In the genomic region with DNA sequence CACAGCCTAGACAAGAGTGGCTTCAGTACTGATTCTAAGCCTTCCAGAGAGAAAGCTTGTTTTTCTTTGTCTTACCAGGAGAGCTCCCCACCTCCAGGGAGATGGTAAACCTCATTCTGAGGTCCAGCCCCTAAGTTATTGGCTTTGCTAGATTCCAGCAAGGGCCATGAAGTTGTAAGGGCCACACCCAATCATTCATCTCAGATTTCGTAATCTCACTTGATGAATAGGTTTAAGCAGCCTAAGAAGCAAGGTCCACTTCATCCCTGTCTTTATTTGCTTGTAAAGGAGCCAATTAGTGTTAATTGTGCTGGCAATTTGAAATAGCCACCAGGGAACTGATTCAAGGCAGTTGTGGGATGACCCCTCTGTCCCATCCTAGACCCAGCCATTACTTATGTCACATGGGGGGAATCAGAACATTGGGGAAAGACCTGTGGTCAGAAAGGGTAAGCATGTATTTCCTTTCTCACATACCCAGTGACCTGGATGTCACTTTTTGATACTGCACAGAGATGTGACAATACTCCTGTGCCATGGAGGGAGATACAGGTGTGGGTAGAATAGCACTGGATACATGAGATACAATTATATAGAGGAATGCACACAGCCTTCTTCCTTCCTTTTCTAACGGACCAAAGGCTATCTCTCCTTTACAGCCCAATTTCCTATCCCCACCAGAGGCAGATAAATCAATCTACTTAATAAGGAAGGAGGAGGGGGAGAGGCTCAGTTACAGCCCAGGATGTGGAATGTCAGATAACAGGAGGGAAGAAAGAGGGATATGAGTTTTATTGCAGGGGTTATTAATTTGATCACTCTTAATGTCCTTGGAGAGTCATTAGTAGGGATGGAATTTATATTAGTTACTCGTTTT, we compare ENCODE assay signal across 9 mouse cellular contexts. TPM values are rescaled to one million over a fixed set of nuclear protein-coding genes. Genes with fewer than 3 reads are reported as not detected.
DNase-seq lines count a peak whose midpoint lies in the region; ATAC-seq and TF ChIP-seq lines count a peak whose summit lies in the region.
"Had no signal": no experiment of that assay in that cellular context is flagged by ENCODE, and none has a peak within 500 bp of the region (broad histone marks: within the 10 kb centered on the region; RNA-seq: fewer than 3 reads in every experiment).

No protein-coding gene starts in this region.

- ATAC-seq in lung, embryonic 15.5 days (ENCODE audit: borderline replicate concordance, extremely low read depth, low FRiP score, low TSS enrichment) = no peak
- no peak for ATAC-seq in embryonic facial prominence, embryonic 13.5 days (ENCODE audit: insufficient number of reproducible peaks, insufficient read depth, low FRiP score, low TSS enrichment, low read depth)
- ATAC-seq in intestine, embryonic 14.5 days (replicated peaks; ENCODE audit: low FRiP score, low TSS enrichment, low read depth) = no peak

- no peak overlapping the region for H3ac ChIP-seq in myocyte (ENCODE audit: control insufficient read depth, insufficient read length)

- H3K36me3 ChIP-seq in lung, embryonic 15.5 days = no peaks in the 10 kb centered on the region
- no peaks in the 10 kb centered on the region for H3K36me3 ChIP-seq in embryonic facial prominence, embryonic 13.5 days
- H3K36me3 ChIP-seq in intestine, embryonic 14.5 days (ENCODE audit: control insufficient read depth, insufficient read depth, low read length) = no peaks in the 10 kb centered on the region
- H3K36me3 ChIP-seq in myocyte (ENCODE audit: control insufficient read depth, insufficient read depth) = no peaks in the 10 kb centered on the region

- peak overlapping the region; percentile 71 for H3K4me2 ChIP-seq in lung, embryonic 15.5 days
- peak overlapping the region; percentile 75; the same call in 1 of the 2 replicates for H3K4me2 ChIP-seq in embryonic facial prominence, embryonic 13.5 days
- H3K4me2 ChIP-seq in intestine, embryonic 14.5 days (ENCODE audit: low read length) = peak overlapping the region; percentile 96; the same call in 1 of the 2 replicates
- peak overlapping the region; percentile 78 for H3K4me2 ChIP-seq in myocyte (ENCODE audit: low read depth)

- WGBS in lung, embryonic 15.5 days = 43% methylated on average over 3 of the region's 3 CpGs
- WGBS in embryonic facial prominence, embryonic 13.5 days = 53% methylated on average over 3 of the region's 3 CpGs
- WGBS in intestine, embryonic 14.5 days = 30% methylated on average over 3 of the region's 3 CpGs

- no peak for TF ChIP-seq POLR2A in myocyte (IDR thresholded peaks at IDR 0.05; ENCODE audit: insufficient read length, low read depth)

- no peaks in the 10 kb centered on the region for H3K27me3 ChIP-seq in lung, embryonic 15.5 days
- H3K27me3 ChIP-seq in embryonic facial prominence, embryonic 13.5 days = no peaks in the 10 kb centered on the region
- no peaks in the 10 kb centered on the region for H3K27me3 ChIP-seq in intestine, embryonic 14.5 days (replicated peaks; ENCODE audit: control insufficient read depth, insufficient read depth, low read length)
- no peaks in the 10 kb centered on the region for H3K27me3 ChIP-seq in myocyte (ENCODE audit: control insufficient read depth, insufficient read depth, insufficient read length)

- peaks cover 43% of the 10 kb centered on the region for H3K4me1 ChIP-seq in lung, embryonic 15.5 days
- peaks cover 33% of the 10 kb centered on the region for H3K4me1 ChIP-seq in embryonic facial prominence, embryonic 13.5 days
- peaks cover 33% of the 10 kb centered on the region for H3K4me1 ChIP-seq in intestine, embryonic 14.5 days (replicated peaks; ENCODE audit: control insufficient read depth, insufficient read depth, low read length)

- H3K4me3 ChIP-seq in lung, embryonic 15.5 days = no peak overlapping the region
- H3K4me3 ChIP-seq in embryonic facial prominence, embryonic 13.5 days = no peak overlapping the region
- H3K4me3 ChIP-seq in intestine, embryonic 14.5 days (ENCODE audit: low read depth, low read length) = peak overlapping the region; percentile 97; the same call in 1 of the 2 replicates
- H3K4me3 ChIP-seq in myocyte = peak overlapping the region; percentile 44

- H3K9me3 ChIP-seq in lung, embryonic 15.5 days = no peaks in the 10 kb centered on the region
- no peaks in the 10 kb centered on the region for H3K9me3 ChIP-seq in embryonic facial prominence, embryonic 13.5 days
- no peaks in the 10 kb centered on the region for H3K9me3 ChIP-seq in intestine, embryonic 14.5 days (ENCODE audit: control insufficient read depth, low read length)

- H3K27ac ChIP-seq in lung, embryonic 15.5 days = no peak overlapping the region
- no peak overlapping the region for H3K27ac ChIP-seq in embryonic facial prominence, embryonic 13.5 days
- H3K27ac ChIP-seq in intestine, embryonic 14.5 days (ENCODE audit: low read depth) = no peak overlapping the region

- DNase-seq in lung, postnatal 14 days = no peak
- DNase-seq in intestine, embryonic 14.5 days (ENCODE audit: low spot score) = no peak
- no peak for DNase-seq in cerebellum, postnatal 4 days (ENCODE audit: low spot score in 2 of 2)
- no peak for DNase-seq in layer of hippocampus, adult 11-12 months (ENCODE audit: low spot score)
- no peak for DNase-seq in spleen, postnatal 14 days (ENCODE audit: low spot score in 2 of 2)
- DNase-seq: gastrocnemius, postnatal 36 days had no signal

- H3K9ac ChIP-seq in lung, embryonic 15.5 days = no peak overlapping the region
- H3K9ac ChIP-seq in embryonic facial prominence, embryonic 13.5 days = no peak overlapping the region
- no peak overlapping the region for H3K9ac ChIP-seq in intestine, embryonic 14.5 days (ENCODE audit: low read length)

- H3K79me2 ChIP-seq in myocyte (ENCODE audit: control insufficient read depth, insufficient read depth) = peaks cover 22% of the 10 kb centered on the region

TF ChIP-seq in myocyte, 11 proteins besides CTCF, POLR2A, EP300 and RAD21:
- TF ChIP-seq CEBPB (IDR thresholded peaks at IDR 0.05; ENCODE audit: insufficient read depth, poor library complexity, severe bottlenecking) (0 out of 2 replicates have a peak, but pooled peaks have one; percentile 41), MAX (IDR thresholded peaks at IDR 0.05; ENCODE audit: low read depth) (no peak)

RNA-seq across cellular contexts. Expression of a gene that starts 1.2 kb away (rescaled TPM):
- polyA plus RNA-seq in lung, embryonic 15.5 days (2015; fragmentation: Nextera tagmentation; extraction: Ambion mirVana) = 174 and 175 TPM in 2 replicates
- polyA plus RNA-seq in embryonic facial prominence, embryonic 13.5 days (2015; fragmentation: Nextera tagmentation; extraction: Ambion mirVana) = 180 and 206 TPM in 2 replicates
- polyA plus RNA-seq in intestine, embryonic 14.5 days (2014; fragmentation: Nextera tagmentation; extraction: Ambion mirVana) = 156 and 172 TPM in 2 replicates
- 86.8 TPM for polyA plus RNA-seq in myocyte (2012; fragmentation: generic; extraction: Trizol)

RNA-seq across cellular contexts. Expression of a gene that starts 1.3 kb away (rescaled TPM):
- polyA plus RNA-seq in lung, embryonic 15.5 days (2015; fragmentation: Nextera tagmentation; extraction: Ambion mirVana) = 12.8 TPM in 2 replicates
- 7.4 and 9.3 TPM in 2 replicates for polyA plus RNA-seq in embryonic facial prominence, embryonic 13.5 days (2015; fragmentation: Nextera tagmentation; extraction: Ambion mirVana)
- polyA plus RNA-seq in intestine, embryonic 14.5 days (2014; fragmentation: Nextera tagmentation; extraction: Ambion mirVana) = 7.5 and 9.6 TPM in 2 replicates
- polyA plus RNA-seq in myocyte (2012; fragmentation: generic; extraction: Trizol) = 29.4 TPM

RNA-seq across cellular contexts. Expression of a gene that starts 56.3 kb away (rescaled TPM):
- polyA plus RNA-seq in lung, embryonic 15.5 days (2015; fragmentation: Nextera tagmentation; extraction: Ambion mirVana) = 31.6 and 36.9 TPM in 2 replicates
- 42.0 and 46.0 TPM in 2 replicates for polyA plus RNA-seq in embryonic facial prominence, embryonic 13.5 days (2015; fragmentation: Nextera tagmentation; extraction: Ambion mirVana)
- 37.9 and 41.2 TPM in 2 replicates for polyA plus RNA-seq in intestine, embryonic 14.5 days (2014; fragmentation: Nextera tagmentation; extraction: Ambion mirVana)
- 59.9 TPM for polyA plus RNA-seq in myocyte (2012; fragmentation: generic; extraction: Trizol)

Comparison
In these comparisons a context has a peak if more than half of its experiments do, and no peak if none do; other contexts are left out.
1. H3K4me3 ChIP-seq: peak in intestine, embryonic 14.5 days (single experiment) and myocyte (single experiment); none in lung, embryonic 15.5 days (single experiment) and embryonic facial prominence, embryonic 13.5 days (single experiment).
2. Peak in every context shown above with its lines, with median percentiles within 50 percentile points of each other: H3K4me2 ChIP-seq.